Mouse (Mus musculus): ENCODE measurements around the gene Atxn1. TPM values are rescaled to one million over a fixed set of nuclear protein-coding genes. Genes with fewer than 3 reads are reported as not detected.

The Atxn1 gene
- total and polyA plus RNA-seq, 3 experiments, result 7.5 to 30.1 (median 27.3) TPM

- peak overlapping the region; percentile 73 for H3K27ac ChIP-seq
- 29% methylated on average over 4 of the region's 4 CpGs for WGBS
- no peaks in the 10 kb centered on the region for H3K27me3 ChIP-seq (ENCODE audit: control insufficient read depth, insufficient read depth, low read length)
- H3K4me3 ChIP-seq, result no peak overlapping the region
- intact Hi-C loops (cut with DNase I), result no loop called here
- H3K79me2 ChIP-seq (replicated peaks; ENCODE audit: control insufficient read depth, insufficient read depth, low read length), result no peaks in the 10 kb centered on the region
- H3K4me1 ChIP-seq (ENCODE audit: control insufficient read depth, insufficient read depth, low read length), result peaks cover 14% of the 10 kb centered on the region
- TF ChIP-seq POLR2A (IDR thresholded peaks at IDR 0.05; ENCODE audit: insufficient read depth, low read depth, low read length), result no peak
- no peak for TF ChIP-seq EP300 (IDR thresholded peaks at IDR 0.05; ENCODE audit: insufficient read depth, low read depth, low read length)
- no peak for TF ChIP-seq CTCF (IDR thresholded peaks at IDR 0.05)
- DNase-seq, result peak; percentile 38 to 43
- H3K9ac ChIP-seq (ENCODE audit: low read depth, low read length), result no peak overlapping the region
- peaks cover 6% of the 10 kb centered on the region for H3K36me3 ChIP-seq (ENCODE audit: control insufficient read depth, insufficient read depth, low read length)
Measured at GRCm38 (mm10) chr13:45748691-45749090, 216.1 kb downstream of the Atxn1 start.

- no peak for DNase-seq
- Histone ChIP-seq H3K36me3 (ENCODE audit: control insufficient read depth, insufficient read depth, low read length) (peaks cover 5% of the 10 kb centered on the region), H3K4me3 (no peak overlapping the region), H3K9ac (ENCODE audit: low read depth, low read length) (no peak overlapping the region), H3K4me1 (ENCODE audit: control insufficient read depth, insufficient read depth, low read length) (peaks cover 14% of the 10 kb centered on the region), H3K27me3 (ENCODE audit: control insufficient read depth, insufficient read depth, low read length) (no peaks in the 10 kb centered on the region), H3K79me2 (replicated peaks; ENCODE audit: control insufficient read depth, insufficient read depth, low read length) (no peaks in the 10 kb centered on the region), H3K27ac (no peak overlapping the region)
- WGBS, result 84% methylated on average over 12 of the region's 12 CpGs
- TF ChIP-seq EP300 (IDR thresholded peaks at IDR 0.05; ENCODE audit: insufficient read depth, low read depth, low read length) (no peak), CTCF (IDR thresholded peaks at IDR 0.05) (peak; percentile 54), POLR2A (IDR thresholded peaks at IDR 0.05; ENCODE audit: insufficient read depth, low read depth, low read length) (no peak)
- intact Hi-C loops (cut with DNase I), result no loop called here
Measured at GRCm38 (mm10) chr13:45745851-45746773, 218.7 kb downstream of the Atxn1 start.

- TF ChIP-seq EP300 (IDR thresholded peaks at IDR 0.05; ENCODE audit: insufficient read depth, low read depth, low read length), result no peak
- TF ChIP-seq CTCF (IDR thresholded peaks at IDR 0.05), result no peak
- TF ChIP-seq POLR2A (IDR thresholded peaks at IDR 0.05; ENCODE audit: insufficient read depth, low read depth, low read length), result no peak
- Histone ChIP-seq H3K4me1 (ENCODE audit: control insufficient read depth, insufficient read depth, low read length) (peaks cover 10% of the 10 kb centered on the region), H3K27me3 (ENCODE audit: control insufficient read depth, insufficient read depth, low read length) (no peaks in the 10 kb centered on the region), H3K9ac (ENCODE audit: low read depth, low read length) (no peak overlapping the region), H3K4me3 (no peak overlapping the region), H3K79me2 (replicated peaks; ENCODE audit: control insufficient read depth, insufficient read depth, low read length) (no peaks in the 10 kb centered on the region), H3K27ac (no peak overlapping the region), H3K36me3 (ENCODE audit: control insufficient read depth, insufficient read depth, low read length) (no peaks in the 10 kb centered on the region; the same call in none of the 2 replicates)
- 76% methylated on average over 7 of the region's 7 CpGs for WGBS
- intact Hi-C loops (cut with DNase I), result no loop called here
- DNase-seq, result no peak
Measured at GRCm38 (mm10) chr13:45744803-45745432, 219.9 kb downstream of the Atxn1 start.

- TF ChIP-seq EP300 (IDR thresholded peaks at IDR 0.05; ENCODE audit: insufficient read depth, low read depth, low read length) (no peak), POLR2A (IDR thresholded peaks at IDR 0.05; ENCODE audit: insufficient read depth, low read depth, low read length) (no peak), CTCF (IDR thresholded peaks at IDR 0.05) (no peak)
- H3K4me3 ChIP-seq, result no peak overlapping the region
- no peak for DNase-seq
- 76% methylated on average over 7 of the region's 7 CpGs for WGBS
- no peak overlapping the region for H3K27ac ChIP-seq
- no peaks in the 10 kb centered on the region; the same call in 1 of the 2 replicates for H3K36me3 ChIP-seq (ENCODE audit: control insufficient read depth, insufficient read depth, low read length)
- no peaks in the 10 kb centered on the region for H3K79me2 ChIP-seq (replicated peaks; ENCODE audit: control insufficient read depth, insufficient read depth, low read length)
- H3K27me3 ChIP-seq (ENCODE audit: control insufficient read depth, insufficient read depth, low read length), result no peaks in the 10 kb centered on the region
- peaks cover 4% of the 10 kb centered on the region for H3K4me1 ChIP-seq (ENCODE audit: control insufficient read depth, insufficient read depth, low read length)
- no peak overlapping the region for H3K9ac ChIP-seq (ENCODE audit: low read depth, low read length)
- intact Hi-C loops (cut with DNase I), result no loop called here
Measured at GRCm38 (mm10) chr13:45743848-45744247, 221.0 kb downstream of the Atxn1 start.

GRCm38 (mm10) chr13:45740369-45740768, 224.4 kb downstream of the Atxn1 start:
- 86% methylated on average over 12 of the region's 12 CpGs for WGBS
- no peak overlapping the region for H3K4me3 ChIP-seq
- no peak for TF ChIP-seq CTCF (IDR thresholded peaks at IDR 0.05)
- TF ChIP-seq POLR2A (IDR thresholded peaks at IDR 0.05; ENCODE audit: insufficient read depth, low read depth, low read length), result no peak
- no peak for TF ChIP-seq EP300 (IDR thresholded peaks at IDR 0.05; ENCODE audit: insufficient read depth, low read depth, low read length)
- no peak for DNase-seq
- no peaks in the 10 kb centered on the region for H3K36me3 ChIP-seq (ENCODE audit: control insufficient read depth, insufficient read depth, low read length)
- H3K79me2 ChIP-seq (replicated peaks; ENCODE audit: control insufficient read depth, insufficient read depth, low read length), result no peaks in the 10 kb centered on the region
- no peaks in the 10 kb centered on the region for H3K4me1 ChIP-seq (ENCODE audit: control insufficient read depth, insufficient read depth, low read length)
- H3K9ac ChIP-seq (ENCODE audit: low read depth, low read length), result no peak overlapping the region
- no peaks in the 10 kb centered on the region for H3K27me3 ChIP-seq (ENCODE audit: control insufficient read depth, insufficient read depth, low read length)
- H3K27ac ChIP-seq, result no peak overlapping the region
- intact Hi-C loops (cut with DNase I), result no loop called here

GRCm38 (mm10) chr13:45736241-45736640, 228.6 kb downstream of the Atxn1 start:
- Histone ChIP-seq H3K4me1 (ENCODE audit: control insufficient read depth, insufficient read depth, low read length) (no peaks in the 10 kb centered on the region), H3K4me3 (no peak overlapping the region), H3K36me3 (ENCODE audit: control insufficient read depth, insufficient read depth, low read length) (no peaks in the 10 kb centered on the region), H3K79me2 (replicated peaks; ENCODE audit: control insufficient read depth, insufficient read depth, low read length) (no peaks in the 10 kb centered on the region), H3K27ac (no peak overlapping the region), H3K27me3 (ENCODE audit: control insufficient read depth, insufficient read depth, low read length) (no peaks in the 10 kb centered on the region), H3K9ac (ENCODE audit: low read depth, low read length) (no peak overlapping the region)
- TF ChIP-seq POLR2A (IDR thresholded peaks at IDR 0.05; ENCODE audit: insufficient read depth, low read depth, low read length) (no peak), EP300 (IDR thresholded peaks at IDR 0.05; ENCODE audit: insufficient read depth, low read depth, low read length) (no peak), CTCF (IDR thresholded peaks at IDR 0.05) (no peak)
- DNase-seq, result no peak
- intact Hi-C loops (cut with DNase I), result no loop called here
- 83% methylated on average over 4 of the region's 4 CpGs for WGBS

Data from heart, adult 2 months (tissue).